26 mouse cellular contexts compared by ENCODE assay signal in the genomic region with DNA sequence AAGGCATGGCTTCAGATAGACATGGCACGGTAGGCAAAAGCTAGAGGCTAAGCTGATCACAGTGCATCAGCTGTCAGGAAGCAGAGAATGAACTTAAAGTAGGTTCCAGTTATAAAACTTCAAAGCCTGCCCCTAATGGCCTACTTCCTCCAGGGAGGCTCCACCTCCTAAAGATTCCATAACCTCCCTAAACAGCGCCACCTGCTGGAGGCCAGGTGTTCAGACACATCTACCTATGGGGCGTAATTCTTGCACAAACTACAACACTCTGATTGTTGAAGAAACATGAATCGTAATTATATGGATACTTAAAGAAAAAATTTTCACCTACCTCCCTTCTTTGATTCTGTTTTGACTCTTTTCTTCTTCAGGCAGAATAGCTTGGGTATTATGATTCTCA.
A peak's percentile ranks its signal among the peaks of the same experiment; 100 is the strongest.
DNase-seq lines count a peak whose midpoint lies in the region; TF ChIP-seq lines count a peak whose summit lies in the region.
"Had no signal": no experiment of that assay in that cellular context is flagged by ENCODE, and none has a peak within 500 bp of the region (broad histone marks: within the 10 kb centered on the region; RNA-seq: fewer than 3 reads in every experiment).

No protein-coding gene starts in this region.

- H3K27me3 ChIP-seq in heart, embryonic 10.5 days (ENCODE audit: insufficient read depth, poor library complexity, severe bottlenecking), result no peaks in the 10 kb centered on the region
- peaks cover 10% of the 10 kb centered on the region; the same call in 1 of the 2 replicates for H3K27me3 ChIP-seq in liver, adult 2 months (ENCODE audit: control insufficient read depth, insufficient read depth, low read length)
- H3K27me3 ChIP-seq in testis, adult 2 months (ENCODE audit: control insufficient read depth, insufficient read depth, low read length), result no peaks in the 10 kb centered on the region
- H3K27me3 ChIP-seq: embryonic facial prominence, embryonic 13.5 days; heart, embryonic 12.5 days; liver, embryonic 13.5 days; lung, embryonic 15.5 days; megakaryocyte, embryonic 14.5 days; midbrain, embryonic 13.5 days had no signal

- 76% methylated on average over 4 of the region's 4 CpGs for WGBS in heart, embryonic 10.5 days
- 85% methylated on average over 4 of the region's 4 CpGs for WGBS in liver, adult 2 months

- no peaks in the 10 kb centered on the region for H3K79me2 ChIP-seq in liver, adult 2 months (ENCODE audit: control insufficient read depth, insufficient read depth, low read length)

- TF ChIP-seq POLR2A in liver, adult 2 months (IDR thresholded peaks at IDR 0.05; ENCODE audit: extremely low read depth, insufficient read depth, low read length), result no peak
- no peak for TF ChIP-seq POLR2A in testis, adult 2 months (IDR thresholded peaks at IDR 0.05; ENCODE audit: control insufficient read depth, low read depth, low read length)

- H3K36me3 ChIP-seq in heart, embryonic 10.5 days, result no peaks in the 10 kb centered on the region
- no peaks in the 10 kb centered on the region for H3K36me3 ChIP-seq in liver, adult 2 months (ENCODE audit: control insufficient read depth, insufficient read depth, low read length)
- no peaks in the 10 kb centered on the region for H3K36me3 ChIP-seq in testis, adult 2 months (ENCODE audit: control insufficient read depth, insufficient read depth, low read length)
- H3K36me3 ChIP-seq: embryonic facial prominence, embryonic 13.5 days; forebrain, embryonic 10.5 days; heart, embryonic 12.5 days; liver, embryonic 13.5 days; lung, embryonic 15.5 days; midbrain, embryonic 13.5 days had no signal

- TF ChIP-seq CTCF in liver, adult 2 months (IDR thresholded peaks at IDR 0.05; ENCODE audit: low read depth, low read length), result peak; percentile 11; the same call in 1 of the 2 replicates
- TF ChIP-seq CTCF in testis, adult 2 months (IDR thresholded peaks at IDR 0.05; ENCODE audit: control insufficient read depth, insufficient read depth, insufficient replicate concordance, low read depth, low read length), result peak; percentile 51; the same call in 1 of the 2 replicates
- no peak; the same call in 1 of the 2 replicates for TF ChIP-seq CTCF in gastrocnemius, adult 2 months (IDR thresholded peaks at IDR 0.05)

- no peak overlapping the region for H3K4me3 ChIP-seq in heart, embryonic 10.5 days
- no peak overlapping the region for H3K4me3 ChIP-seq in liver, adult 2 months (ENCODE audit: insufficient read depth, low read depth, low read length)
- H3K4me3 ChIP-seq in testis, adult 2 months (ENCODE audit: control insufficient read depth, low read depth, low read length), result no peak overlapping the region
- H3K4me3 ChIP-seq in gastrocnemius, adult 2 months, result no peak overlapping the region
- H3K4me3 ChIP-seq: embryonic facial prominence, embryonic 13.5 days; forebrain, embryonic 10.5 days; heart, embryonic 12.5 days; liver, embryonic 13.5 days; lung, embryonic 15.5 days; megakaryocyte, embryonic 14.5 days; midbrain, embryonic 13.5 days had no signal

- peak; percentile 27 for DNase-seq in heart, adult 11 months
- no peak for DNase-seq in heart, embryonic 10.5 days (ENCODE audit: low spot score)
- no peak for DNase-seq in liver, adult 2 months (ENCODE audit: extremely low read depth, low read depth, low spot score)
- no peak for DNase-seq in liver
- no peak for DNase-seq in testis, postnatal 14 days (ENCODE audit: low spot score)
- peak; percentile 12 for DNase-seq in ZHBTc4 (ENCODE audit: low read depth, low spot score)
- DNase-seq in gastrocnemius, adult 2 months, result no peak
- DNase-seq: adrenal gland, postnatal 14 days; cerebellum, adult 11 months; cerebellum, adult 9-10 months; cerebellum, postnatal 36 days; gastrocnemius, postnatal 10 days; heart, postnatal 4 days; kidney, adult 11 months; kidney, postnatal 14 days; liver, embryonic 13.5 days; lung, postnatal 36 days; thymus, postnatal 25 days had no signal

- intact Hi-C loops in gastrocnemius, adult 2 months (cut with DNase I), result no loop called here

- H3K27ac ChIP-seq in heart, embryonic 10.5 days, result no peak overlapping the region
- no peak overlapping the region for H3K27ac ChIP-seq in liver, adult 2 months (replicated peaks; ENCODE audit: insufficient read depth, low read depth, low read length)
- H3K27ac ChIP-seq in testis, adult 2 months (ENCODE audit: control insufficient read depth, insufficient read depth, low read depth, low read length), result no peak overlapping the region
- H3K27ac ChIP-seq in gastrocnemius, adult 2 months, result no peak overlapping the region
- H3K27ac ChIP-seq: embryonic facial prominence, embryonic 13.5 days; forebrain, embryonic 10.5 days; hindbrain, embryonic 14.5 days; liver, embryonic 13.5 days; lung, embryonic 15.5 days; midbrain, embryonic 13.5 days had no signal

- H3K4me1 ChIP-seq in heart, embryonic 10.5 days, result no peaks in the 10 kb centered on the region
- H3K4me1 ChIP-seq in liver, adult 2 months (ENCODE audit: control insufficient read depth, insufficient read depth, low read length), result no peaks in the 10 kb centered on the region
- H3K4me1 ChIP-seq in testis, adult 2 months (ENCODE audit: control insufficient read depth, insufficient read depth, low read length), result no peaks in the 10 kb centered on the region
- H3K4me1 ChIP-seq: embryonic facial prominence, embryonic 13.5 days; forebrain, embryonic 10.5 days; heart, embryonic 12.5 days; liver, embryonic 13.5 days; megakaryocyte, embryonic 14.5 days; midbrain, embryonic 13.5 days had no signal

- peaks cover 2% of the 10 kb centered on the region; the same call in 1 of the 2 replicates for H3K9me3 ChIP-seq in heart, embryonic 10.5 days
- H3K9me3 ChIP-seq: embryonic facial prominence, embryonic 13.5 days; liver, embryonic 13.5 days; lung, embryonic 15.5 days had no signal

- no peak overlapping the region for H3K9ac ChIP-seq in liver, adult 2 months (ENCODE audit: low read depth, low read length)
- H3K9ac ChIP-seq: embryonic facial prominence, embryonic 13.5 days; heart, embryonic 12.5 days; hindbrain, embryonic 14.5 days; liver, embryonic 13.5 days; lung, embryonic 15.5 days; midbrain, embryonic 13.5 days had no signal

Comparison
In these comparisons a context has a peak if more than half of its experiments do, and no peak if none do; other contexts are left out.
1. DNase-seq: peak in heart, adult 11 months (single experiment) and ZHBTc4 (single experiment); none in heart, embryonic 10.5 days (single experiment), liver, adult 2 months (single experiment), liver (single experiment), testis, postnatal 14 days (single experiment) and gastrocnemius, adult 2 months (single experiment).